Mouse (Mus musculus) embryonic facial prominence, embryonic 15.5 days (tissue): ENCODE measurements around the gene Pgpep1. TPM values are rescaled to one million over a fixed set of nuclear protein-coding genes. Genes with fewer than 3 reads are reported as not detected.

Experiments
- ATAC-seq: fragments of 200-750 bp; cut with Nextera tagmentation; 2 replicates; pipeline ENCODE4 v1.8.0; 2017; ENCODE audit warnings: low read depth, moderate TSS enrichment; ENCODE audit not compliant: insufficient number of reproducible peaks, low FRiP score, low TSS enrichment
- H3K27ac ChIP-seq: fragments of 300-500 bp; sonication (generic); replicated peaks from 2 replicates; pipeline ENCODE4 v1.5.1; 2015; ENCODE audit warnings: mild to moderate bottlenecking, inconsistent platforms
- H3K27me3 ChIP-seq: fragments of 300-500 bp; sonication (generic); 2 replicates; pipeline ENCODE4 v1.6.1; 2015; ENCODE audit warnings: inconsistent platforms
- H3K36me3 ChIP-seq: fragments of 300-500 bp; sonication (generic); 2 replicates; pipeline ENCODE4 v1.6.1; 2015; ENCODE audit warnings: mild to moderate bottlenecking, inconsistent platforms
- H3K4me1 ChIP-seq: fragments of 300-500 bp; sonication (generic); 2 replicates; pipeline ENCODE4 v1.6.1; 2015; ENCODE audit warnings: inconsistent platforms
- H3K4me2 ChIP-seq: fragments of 300-500 bp; sonication (generic); replicated peaks from 2 replicates; pipeline ENCODE4 v1.6.1; 2015; ENCODE audit warnings: mild to moderate bottlenecking, inconsistent platforms
- H3K4me3 ChIP-seq: fragments of 300-500 bp; sonication (generic); replicated peaks from 2 replicates; pipeline ENCODE4 v1.5.1; 2015; ENCODE audit warnings: mild to moderate bottlenecking, inconsistent platforms
- H3K9ac ChIP-seq: fragments of 300-500 bp; sonication (generic); 2 replicates; pipeline ENCODE4 v1.6.1; 2015; ENCODE audit warnings: inconsistent platforms
- H3K9me3 ChIP-seq: fragments of 300-500 bp; sonication (generic); replicated peaks from 2 replicates; pipeline ENCODE4 v1.6.1; 2016; ENCODE audit warnings: inconsistent platforms
- WGBS: fragments of 180-500 bp; shearing (Covaris S2); methylation state at CpG from one replicate; pipeline ENCODE4 v1.1.7; 2015; 5-methylcytosine and 5-hydroxymethylcytosine counted together
- polyA plus RNA-seq: library from polyadenylated mRNA; unstranded; fragments of >200 nt; fragmentation: Nextera tagmentation; extraction: Ambion mirVana; gene quantifications from 2 replicates; pipeline ENCODE4 v1.2.1, GENCODE M21; 2015

Pgpep1 gene
- polyA plus RNA-seq: 52.1 and 56.6 TPM in 2 replicates

GRCm38 (mm10) chr8:70660273-70660725 lies at the start of gene Pgpep1:
Pgpep1 (minus strand) TSS chr8:70660388.
- ATAC-seq: peak; percentile 52
- H3K4me2 ChIP-seq: peak within 1 kb of the TSS; percentile 96
- no peaks in the 10 kb centered on the region for H3K27me3 ChIP-seq
- H3K4me1 ChIP-seq: peaks cover 26% of the 10 kb centered on the region
- H3K36me3 ChIP-seq: peaks cover 13% of the 10 kb centered on the region
- peak within 1 kb of the TSS; percentile 79 for H3K4me3 ChIP-seq
- H3K9me3 ChIP-seq: no peaks in the 10 kb centered on the region
- H3K27ac ChIP-seq: peak within 1 kb of the TSS; percentile 81
- WGBS: 4% methylated on average over 14 of the region's 14 CpGs
- peak within 1 kb of the TSS; percentile 72 for H3K9ac ChIP-seq

DNA sequence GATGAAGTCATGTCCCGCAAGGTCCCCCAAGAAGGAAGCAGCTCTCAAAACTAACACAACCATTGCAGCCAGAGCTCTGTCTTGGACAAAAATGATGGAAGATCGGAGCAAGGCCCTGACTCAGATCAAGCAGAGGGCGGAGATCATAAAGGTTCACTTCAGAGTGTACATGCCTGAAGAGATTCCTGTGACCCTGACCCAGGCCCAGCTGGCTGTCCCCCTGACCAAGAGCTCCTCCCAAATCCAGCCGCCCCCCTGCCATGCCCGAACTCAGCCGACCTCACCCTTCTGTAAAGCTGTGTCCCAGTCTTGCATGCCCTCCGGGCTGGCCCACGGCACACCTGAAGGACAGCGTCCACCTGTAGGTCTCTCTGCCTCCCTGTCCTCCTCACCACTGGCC lies 49.6 kb upstream of the Pgpep1 start:
- WGBS: 84% methylated on average over 9 of the region's 9 CpGs

GRCm38 (mm10) chr8:70708281-70708680 lies 48.1 kb upstream of the Pgpep1 start:
- H3K9ac ChIP-seq: no peak overlapping the region
- no peak overlapping the region for H3K27ac ChIP-seq
- no peaks in the 10 kb centered on the region for H3K27me3 ChIP-seq
- 86% methylated on average over 14 of the region's 14 CpGs for WGBS
- no peak for ATAC-seq
- no peak overlapping the region for H3K4me3 ChIP-seq
- no peaks in the 10 kb centered on the region for H3K9me3 ChIP-seq
- no peaks in the 10 kb centered on the region for H3K36me3 ChIP-seq
- H3K4me2 ChIP-seq: no peak overlapping the region
- no peaks in the 10 kb centered on the region for H3K4me1 ChIP-seq

More for the DNA sequence above, 49.6 kb upstream of the Pgpep1 start:
- H3K9ac ChIP-seq: no peak overlapping the region
- no peak for ATAC-seq
- H3K4me2 ChIP-seq: no peak overlapping the region
- no peaks in the 10 kb centered on the region for H3K36me3 ChIP-seq
- no peaks in the 10 kb centered on the region for H3K9me3 ChIP-seq
- H3K4me1 ChIP-seq: no peaks in the 10 kb centered on the region
- H3K27me3 ChIP-seq: no peaks in the 10 kb centered on the region
- no peak overlapping the region for H3K27ac ChIP-seq
- H3K4me3 ChIP-seq: no peak overlapping the region

DNA sequence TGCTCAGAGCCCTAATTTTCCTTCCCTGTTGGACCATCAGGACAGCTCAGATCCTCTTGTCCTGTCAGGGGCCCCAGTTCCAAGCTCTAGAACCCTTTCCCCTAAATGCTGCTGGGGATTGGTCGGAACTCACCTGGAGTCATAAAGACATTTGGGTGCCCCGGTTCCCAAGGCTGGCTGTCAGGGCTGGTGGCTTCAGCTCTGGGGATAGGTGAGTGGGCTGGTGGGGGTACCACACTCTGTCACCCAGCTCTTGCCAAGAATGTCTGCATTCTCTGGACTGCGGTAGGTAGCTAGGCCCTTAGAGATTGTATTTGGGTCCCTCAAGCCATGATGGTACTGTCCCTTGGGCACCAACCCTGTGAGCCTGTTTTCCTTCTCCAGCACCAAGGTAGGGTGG lies 43.1 kb upstream of the Pgpep1 start, which contains the start of gene Iqcn:
Gene Iqcn, plus strand, starts transcription at position 171 of the 400 bp plus-strand sequence.
- 81% methylated on average over 3 of the region's 3 CpGs for WGBS
- Histone ChIP-seq H3K4me3 (no peak within 1 kb of the TSS), H3K27me3 (no peaks in the 10 kb centered on the region), H3K9me3 (no peaks in the 10 kb centered on the region), H3K4me1 (peaks cover 21% of the 10 kb centered on the region), H3K27ac (0 out of 2 replicates have a peak within 1 kb of the TSS, but pooled peaks have one; percentile 8), H3K36me3 (0 out of 2 replicates have a peak, but pooled peaks cover 5% of the 10 kb centered on the region), H3K4me2 (no peak within 1 kb of the TSS; the same call in 1 of the 2 replicates), H3K9ac (no peak within 1 kb of the TSS)
- ATAC-seq: no peak

- Histone ChIP-seq H3K9me3 (no peaks in the 10 kb centered on the region), H3K4me1 (peaks cover 26% of the 10 kb centered on the region), H3K9ac (no peak overlapping the region), H3K4me3 (no peak overlapping the region), H3K27ac (no peak overlapping the region), H3K4me2 (no peak overlapping the region), H3K36me3 (0 out of 2 replicates have a peak, but pooled peaks cover 5% of the 10 kb centered on the region), H3K27me3 (no peaks in the 10 kb centered on the region)
- 75% methylated on average over 3 of the region's 3 CpGs for WGBS
- no peak for ATAC-seq
These were observed 42.6 kb upstream of the Pgpep1 start for GRCm38 (mm10) chr8:70702842-70703182.

DNA sequence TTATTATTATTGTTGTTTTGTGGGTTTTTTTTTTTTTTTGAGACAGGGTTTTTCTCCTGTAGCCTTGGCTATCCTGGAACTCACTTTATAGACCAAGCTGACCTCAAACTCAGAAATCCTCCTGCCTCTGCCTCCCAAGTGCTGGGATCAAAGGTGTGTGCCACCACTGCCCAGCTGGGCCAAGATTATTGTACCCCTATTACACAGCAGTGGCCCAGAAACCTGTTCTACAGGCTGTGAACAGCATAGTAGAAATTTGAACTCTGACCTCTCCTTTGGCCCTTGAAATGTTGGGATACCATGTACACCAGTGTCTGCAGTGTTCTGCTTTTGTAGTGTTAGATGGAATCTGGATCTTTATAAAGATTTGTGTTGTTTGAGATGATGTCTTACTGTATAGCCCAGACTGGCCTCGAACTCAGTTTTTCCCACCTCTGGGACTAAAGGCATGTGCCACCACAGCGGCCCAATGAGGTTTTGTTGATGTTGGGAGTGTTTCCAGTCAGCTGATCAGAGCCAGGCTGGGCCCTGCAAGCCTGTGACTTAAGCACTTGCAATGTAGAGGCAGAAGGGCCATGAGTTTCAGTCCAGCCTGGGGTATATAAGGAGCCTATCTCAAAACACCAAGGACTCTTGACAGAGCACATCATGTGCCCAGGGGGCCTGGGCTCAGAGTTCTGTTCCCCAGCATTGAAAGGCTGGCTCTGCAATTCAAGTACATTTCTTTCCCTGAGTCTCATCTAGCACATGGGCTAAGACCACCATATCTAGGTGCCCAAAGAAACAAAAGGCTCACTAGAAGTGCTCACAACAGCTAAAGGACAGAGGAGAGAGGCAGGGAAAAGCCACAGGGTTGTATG lies 42.0 kb upstream of the Pgpep1 start:
- peak overlapping the region; percentile 94; the same call in 1 of the 2 replicates for H3K4me3 ChIP-seq

GRCm38 (mm10) chr8:70701048-70701981 lies 41.1 kb upstream of the Pgpep1 start:
- Histone ChIP-seq H3K27me3 (no peaks in the 10 kb centered on the region), H3K9ac (peak overlapping the region; percentile 3; the same call in 1 of the 2 replicates), H3K9me3 (no peaks in the 10 kb centered on the region), H3K36me3 (0 out of 2 replicates have a peak, but pooled peaks cover 5% of the 10 kb centered on the region), H3K4me3 (peak overlapping the region; percentile 94), H3K4me2 (peak overlapping the region; percentile 62), H3K27ac (peak overlapping the region; percentile 99), H3K4me1 (peaks cover 41% of the 10 kb centered on the region)
- 49% methylated on average over 10 of the region's 10 CpGs for WGBS
- no peak for ATAC-seq

More for the DNA sequence above, 42.0 kb upstream of the Pgpep1 start:
- no peaks in the 10 kb centered on the region for H3K9me3 ChIP-seq
- no peak for ATAC-seq
- H3K4me2 ChIP-seq: no peak overlapping the region; the same call in 1 of the 2 replicates
- H3K9ac ChIP-seq: no peak overlapping the region
- H3K27me3 ChIP-seq: no peaks in the 10 kb centered on the region
- H3K36me3 ChIP-seq: 0 out of 2 replicates have a peak, but pooled peaks cover 5% of the 10 kb centered on the region
- 0 out of 2 replicates have a peak overlapping the region, but pooled peaks have one; percentile 8 for H3K27ac ChIP-seq
- WGBS: 80% methylated on average over 2 of the region's 2 CpGs
- H3K4me1 ChIP-seq: peaks cover 32% of the 10 kb centered on the region

DNA sequence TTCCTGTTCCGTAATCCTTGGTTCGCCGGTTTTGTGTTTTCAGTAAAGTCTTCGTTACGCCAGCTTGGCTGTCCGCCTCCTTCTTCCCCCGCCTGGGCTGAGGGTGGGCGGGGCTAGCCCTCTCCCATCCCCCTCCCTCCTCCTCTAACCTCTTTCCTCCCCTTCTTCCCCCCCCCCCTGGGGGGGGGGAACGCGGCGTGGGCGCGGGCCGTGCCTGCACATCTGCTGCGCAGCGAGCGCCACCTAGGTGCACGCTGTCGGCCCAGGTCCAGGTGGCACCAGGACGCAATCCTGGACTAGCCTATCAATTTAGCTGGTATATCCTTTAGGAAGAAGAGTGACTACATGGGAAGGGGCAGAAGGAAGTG lies 40.4 kb upstream of the Pgpep1 start:
- ATAC-seq: 0 out of 2 replicates have a peak, but pooled peaks have one; percentile 3
- WGBS: 0% methylated on average over 16 of the region's 20 CpGs
- peak overlapping the region; percentile 94 for H3K4me3 ChIP-seq

DNA sequence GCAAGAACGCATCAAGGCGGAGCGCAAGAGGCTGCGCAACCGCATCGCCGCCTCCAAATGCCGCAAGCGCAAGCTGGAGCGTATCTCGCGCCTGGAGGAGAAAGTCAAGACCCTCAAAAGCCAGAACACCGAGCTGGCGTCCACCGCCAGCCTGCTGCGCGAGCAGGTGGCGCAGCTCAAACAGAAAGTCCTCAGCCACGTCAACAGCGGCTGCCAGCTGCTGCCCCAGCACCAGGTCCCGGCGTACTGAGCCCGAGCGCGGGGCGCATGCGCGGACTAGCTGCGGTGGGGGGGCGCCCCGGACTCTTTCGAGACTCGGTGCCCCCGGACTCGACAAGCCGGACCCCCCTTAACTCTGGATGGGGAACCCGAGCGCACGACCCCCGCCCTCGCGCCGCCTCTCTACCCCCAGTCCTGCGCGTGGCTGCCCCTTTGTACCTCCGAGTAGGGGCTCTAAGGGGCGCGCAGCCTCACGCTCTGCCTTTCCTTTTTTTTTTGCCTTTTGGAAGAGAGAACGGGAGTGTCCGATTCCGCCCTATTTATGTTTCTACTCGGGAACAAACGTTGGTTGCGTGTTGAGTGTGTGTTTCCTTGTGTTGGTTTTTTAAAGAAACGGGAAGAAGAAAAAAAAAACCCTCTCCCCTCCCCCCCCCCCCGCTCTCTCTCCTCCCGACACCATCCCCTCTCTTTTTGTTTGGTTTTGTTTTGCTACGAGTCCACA lies 39.8 kb upstream of the Pgpep1 start:
- ATAC-seq: no peak
- Histone ChIP-seq H3K27me3 (no peaks in the 10 kb centered on the region), H3K4me1 (peaks cover 54% of the 10 kb centered on the region), H3K9me3 (no peaks in the 10 kb centered on the region), H3K27ac (peak overlapping the region; percentile 99), H3K4me2 (peak overlapping the region; percentile 62), H3K36me3 (0 out of 2 replicates have a peak, but pooled peaks cover 5% of the 10 kb centered on the region), H3K9ac (peak overlapping the region; percentile 98), H3K4me3 (peak overlapping the region; percentile 94)
- under 1% methylated on average over 58 of the region's 59 CpGs for WGBS

More for the DNA sequence above, 40.4 kb upstream of the Pgpep1 start:
- peak overlapping the region; percentile 62 for H3K4me2 ChIP-seq
- 0 out of 2 replicates have a peak, but pooled peaks cover 5% of the 10 kb centered on the region for H3K36me3 ChIP-seq
- no peaks in the 10 kb centered on the region for H3K9me3 ChIP-seq
- peaks cover 49% of the 10 kb centered on the region for H3K4me1 ChIP-seq
- no peaks in the 10 kb centered on the region for H3K27me3 ChIP-seq
- H3K27ac ChIP-seq: peak overlapping the region; percentile 99
- H3K9ac ChIP-seq: peak overlapping the region; percentile 98

DNA sequence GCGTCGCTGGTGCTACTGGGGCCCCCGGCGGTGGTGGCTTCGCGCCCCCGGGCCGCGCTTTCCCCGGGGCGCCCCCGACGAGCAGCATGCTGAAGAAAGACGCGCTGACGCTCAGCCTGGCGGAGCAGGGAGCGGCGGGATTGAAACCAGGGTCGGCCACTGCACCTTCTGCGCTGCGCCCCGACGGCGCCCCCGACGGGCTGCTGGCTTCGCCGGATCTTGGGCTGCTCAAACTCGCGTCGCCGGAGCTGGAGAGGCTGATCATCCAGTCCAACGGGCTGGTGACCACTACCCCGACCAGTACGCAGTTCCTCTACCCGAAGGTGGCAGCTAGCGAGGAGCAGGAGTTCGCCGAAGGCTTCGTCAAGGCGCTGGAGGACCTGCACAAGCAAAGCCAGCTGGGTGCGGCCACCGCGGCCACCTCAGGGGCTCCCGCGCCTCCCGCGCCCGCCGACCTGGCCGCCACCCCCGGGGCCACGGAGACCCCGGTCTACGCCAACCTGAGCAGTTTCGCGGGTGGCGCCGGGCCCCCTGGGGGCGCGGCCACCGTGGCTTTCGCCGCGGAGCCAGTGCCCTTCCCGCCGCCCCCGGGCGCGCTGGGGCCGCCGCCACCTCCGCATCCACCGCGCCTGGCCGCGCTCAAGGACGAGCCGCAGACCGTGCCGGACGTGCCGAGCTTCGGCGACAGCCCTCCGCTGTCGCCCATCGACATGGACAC lies 39.1 kb upstream of the Pgpep1 start:
- Histone ChIP-seq H3K27me3 (no peaks in the 10 kb centered on the region), H3K9me3 (no peaks in the 10 kb centered on the region), H3K4me3 (peak overlapping the region; percentile 94), H3K4me1 (peaks cover 55% of the 10 kb centered on the region), H3K27ac (peak overlapping the region; percentile 99), H3K4me2 (peak overlapping the region; percentile 62), H3K9ac (peak overlapping the region; percentile 98), H3K36me3 (0 out of 2 replicates have a peak, but pooled peaks cover 5% of the 10 kb centered on the region)
- WGBS: under 1% methylated on average over 83 of the region's 89 CpGs
- no peak; the same call in none of the 2 replicates for ATAC-seq
